ENCODE assay signal across 11 mouse cellular contexts in genomic region chr16:90497749-90498464, GRCm38 (mm10).
A peak's percentile ranks its signal among the peaks of the same experiment; 100 is the strongest.
DNase-seq lines count a peak whose midpoint lies in the region; ATAC-seq lines count a peak whose summit lies in the region.
"Had no signal": no experiment of that assay in that cellular context is flagged by ENCODE, and none has a peak within 500 bp of the region (broad histone marks: within the 10 kb centered on the region; RNA-seq: fewer than 3 reads in every experiment).

No protein-coding gene starts in this region.

- H3K36me3 ChIP-seq in embryonic facial prominence, embryonic 14.5 days (ENCODE audit: control insufficient read depth, insufficient read depth, low read length), result peaks cover 66% of the 10 kb centered on the region

- H3K27me3 ChIP-seq in embryonic facial prominence, embryonic 14.5 days (replicated peaks; ENCODE audit: control insufficient read depth, insufficient read depth, low read length), result no peaks in the 10 kb centered on the region
- H3K27me3 ChIP-seq: neural tube, embryonic 15.5 days had no signal

- H3K4me1 ChIP-seq in embryonic facial prominence, embryonic 14.5 days (ENCODE audit: control insufficient read depth, insufficient read depth, low read length), result no peaks in the 10 kb centered on the region
- H3K4me1 ChIP-seq: neural tube, embryonic 15.5 days had no signal

- H3K9me3 ChIP-seq in embryonic facial prominence, embryonic 14.5 days (ENCODE audit: control insufficient read depth, low read length), result no peaks in the 10 kb centered on the region
- H3K9me3 ChIP-seq: neural tube, embryonic 15.5 days had no signal

- intact Hi-C loops in left cerebral cortex, postnatal 36 days (cut with DNase I), result loop anchor here (10.0 kb wide), 1 partner anchor 113 kb away; the partner anchor contains the start of gene Hunk

- DNase-seq in kidney, adult 18-20 months, result peak; percentile 13
- DNase-seq in kidney, postnatal 10 days, result no peak
- peak; percentile 23 for DNase-seq in lung, postnatal 36 days
- no peak for DNase-seq in lung, postnatal 4 days
- peak; percentile 20 for DNase-seq in embryonic facial prominence, embryonic 14.5 days (ENCODE audit: low spot score)
- DNase-seq in left cerebral cortex, postnatal 36 days (ENCODE audit: low spot score in 2 of 2), result peak; percentile 32 to 35
- no peak for DNase-seq in thymus, adult 18-20 months
- DNase-seq: liver had no signal

- no peak overlapping the region for H3K9ac ChIP-seq in embryonic facial prominence, embryonic 14.5 days (ENCODE audit: low read depth, low read length)
- H3K9ac ChIP-seq: neural tube, embryonic 15.5 days had no signal

- no peak overlapping the region for H3K4me3 ChIP-seq in embryonic facial prominence, embryonic 14.5 days (ENCODE audit: low read depth, low read length)
- H3K4me3 ChIP-seq: neural tube, embryonic 15.5 days had no signal

- ATAC-seq in embryonic facial prominence, embryonic 14.5 days (ENCODE audit: low read depth), result no peak

- 78% methylated on average over 16 of the region's 16 CpGs for WGBS in embryonic facial prominence, embryonic 14.5 days

- no peak overlapping the region for H3K4me2 ChIP-seq in embryonic facial prominence, embryonic 14.5 days (ENCODE audit: low read depth, low read length)
- H3K4me2 ChIP-seq: neural tube, embryonic 15.5 days had no signal

- H3K27ac ChIP-seq in embryonic facial prominence, embryonic 14.5 days (replicated peaks; ENCODE audit: low read depth, low read length), result no peak overlapping the region
- H3K27ac ChIP-seq: macrophage; neural tube, embryonic 15.5 days; stomach, postnatal 0 days had no signal

Comparison
In these comparisons a context has a peak if more than half of its experiments do, and no peak if none do; other contexts are left out.
1. DNase-seq: peak in kidney, adult 18-20 months (single experiment), lung, postnatal 36 days (single experiment), embryonic facial prominence, embryonic 14.5 days (single experiment) and left cerebral cortex, postnatal 36 days (2 of 2); none in kidney, postnatal 10 days (single experiment), lung, postnatal 4 days (0 of 2) and thymus, adult 18-20 months (0 of 2).